Mouse (Mus musculus) B cell, adult 2 months (primary cell): ENCODE measurements around the gene Lrrc4c.

Source experiments
- DNase-seq, 2 experiments: peaks; one replicate each; pipeline ENCODE4 v3.0.0; 2022

Lrrc4c gene

GRCm38 (mm10) chr2:97487567-97487966 is 1169.6 kb downstream of the Lrrc4c start:
- DNase-seq: no peak

- no peak for DNase-seq
Observed at GRCm38 (mm10) chr2:97497069-97497468, 1179.1 kb downstream of the Lrrc4c start.

- DNase-seq: no peak
Observed at GRCm38 (mm10) chr2:97502501-97502900, 1184.5 kb downstream of the Lrrc4c start.

DNA sequence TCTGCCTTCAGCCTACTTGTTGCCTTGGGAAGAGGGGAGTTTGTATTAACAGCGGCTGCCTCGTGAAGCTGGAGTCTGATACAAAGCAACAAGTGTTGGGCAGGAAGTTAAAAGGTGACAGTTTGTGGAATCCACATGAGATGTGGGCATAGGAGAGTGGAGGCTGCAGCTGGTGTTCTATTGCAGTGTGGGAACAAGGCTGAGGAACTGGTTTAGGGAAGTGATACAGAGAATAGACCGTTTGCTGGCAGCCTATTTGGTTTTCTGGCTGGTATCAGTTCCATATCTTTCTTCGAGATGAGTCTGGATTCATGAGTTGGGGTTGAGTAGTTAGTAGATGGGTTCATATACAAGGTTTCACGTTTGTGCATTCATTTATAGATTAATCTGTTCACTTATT is 1186.9 kb downstream of the Lrrc4c start:
- DNase-seq: no peak

DNA sequence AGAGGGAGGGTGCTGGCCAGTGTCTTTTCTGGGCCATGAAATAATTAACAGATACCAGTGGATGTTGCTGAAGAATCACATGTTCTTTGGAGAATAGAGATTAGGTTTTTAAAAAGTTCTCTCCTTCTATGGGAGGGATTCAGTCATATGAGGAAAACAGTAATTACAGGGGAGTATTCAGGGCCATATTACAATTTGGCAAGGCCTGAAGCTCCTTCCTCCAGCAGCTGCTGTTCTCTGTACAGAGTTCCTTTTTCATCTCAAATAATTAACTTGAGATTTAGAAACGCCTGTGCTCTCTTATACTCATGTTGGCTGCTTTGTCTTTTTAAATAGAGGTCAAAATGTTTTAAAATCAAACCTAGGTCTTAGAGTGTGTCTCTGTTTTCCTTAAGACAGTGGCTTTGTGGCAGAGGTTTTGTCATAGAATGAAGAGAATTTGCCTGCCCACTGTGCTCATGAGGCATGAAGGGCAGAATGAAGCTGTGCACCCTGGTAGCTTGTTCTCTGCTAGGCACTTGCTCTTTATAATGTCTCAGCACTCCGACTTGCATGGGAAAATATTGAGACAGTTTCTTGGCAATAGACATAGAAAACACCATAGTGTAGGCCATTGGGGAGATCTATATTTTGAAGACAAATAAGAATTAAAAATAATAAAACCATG is 1206.4 kb downstream of the Lrrc4c start:
- DNase-seq: no peak

DNA sequence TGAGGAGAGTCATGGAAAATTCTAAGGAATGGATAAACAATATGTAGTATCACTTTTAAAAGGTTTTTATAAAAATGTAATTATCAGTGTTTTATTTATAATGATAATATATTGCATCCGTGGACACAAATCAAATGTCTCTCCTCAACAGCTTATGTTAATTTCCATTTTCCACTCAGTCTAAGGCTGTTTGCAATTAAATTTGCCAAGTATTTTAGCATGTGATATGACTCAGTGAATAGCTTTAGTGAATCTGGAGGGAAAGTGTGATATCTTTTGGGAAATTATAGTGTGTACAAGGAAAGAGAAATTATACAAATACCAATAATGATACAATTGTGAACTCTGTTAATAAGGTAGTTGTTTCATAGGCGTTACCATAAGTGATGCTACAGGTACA is 1207.1 kb downstream of the Lrrc4c start:
- DNase-seq: no peak

DNA sequence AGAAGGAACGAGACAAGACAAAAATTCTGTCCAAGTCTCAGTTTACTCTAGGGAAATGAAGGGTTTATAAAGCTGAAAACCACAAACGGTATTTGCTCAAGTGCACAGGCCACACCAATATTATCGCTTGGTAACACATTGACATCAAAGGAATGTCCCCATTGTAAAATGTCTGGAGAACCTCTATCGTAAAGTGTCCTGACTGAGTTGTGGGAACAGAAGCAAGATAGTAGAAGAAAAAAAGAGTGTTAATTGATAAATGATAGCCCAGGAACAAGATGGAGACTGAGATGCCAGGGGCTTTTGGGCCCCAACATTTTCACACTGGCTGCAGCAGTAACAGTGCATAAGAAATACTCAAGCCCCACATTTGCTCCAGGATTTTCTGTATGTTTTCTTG is 1212.7 kb downstream of the Lrrc4c start:
- DNase-seq: no peak

DNA sequence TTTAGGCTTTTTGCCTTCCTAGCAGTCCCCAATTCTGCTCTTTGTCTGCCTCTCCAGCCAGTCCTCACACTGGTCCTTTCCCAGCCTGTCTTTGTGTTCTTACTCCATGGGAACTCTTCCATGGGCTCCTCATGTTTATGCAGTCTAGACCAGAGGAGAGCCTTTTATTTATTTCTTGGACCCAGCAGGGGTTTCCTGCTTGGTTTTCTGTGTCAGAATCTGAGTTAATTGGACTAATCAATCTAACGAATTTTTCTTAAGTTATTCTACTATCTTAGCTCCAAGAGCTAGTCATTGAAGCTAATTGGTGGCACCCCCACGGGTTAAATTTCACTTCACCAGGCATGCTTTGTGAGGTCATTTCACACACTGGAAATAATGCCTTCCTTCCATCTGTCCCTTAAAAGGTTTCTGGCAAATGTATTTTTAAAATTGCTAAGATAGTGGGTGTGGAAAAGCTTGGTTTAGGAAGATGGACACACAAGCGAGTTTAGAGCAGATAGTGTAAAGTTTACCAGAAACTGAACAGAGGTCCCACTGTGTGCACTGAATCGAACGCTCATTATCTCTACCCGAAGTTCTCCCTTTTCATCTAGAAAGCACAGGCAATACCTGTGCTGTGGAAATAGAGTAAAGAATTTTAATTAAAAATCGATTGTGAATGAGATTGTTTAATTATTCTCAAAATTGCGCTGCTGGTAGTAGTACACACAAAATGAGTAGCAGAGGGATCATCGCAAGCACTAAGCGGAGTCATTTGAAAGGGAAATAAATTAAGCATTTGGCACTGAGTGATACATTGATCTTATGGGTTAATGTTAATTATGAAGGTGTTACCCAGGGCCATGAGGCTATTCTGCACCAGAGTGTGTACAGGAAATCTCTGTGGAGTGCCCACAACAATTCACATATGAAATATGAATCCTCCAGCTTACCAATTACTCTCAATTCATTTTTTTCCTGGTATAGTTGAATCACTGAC is 1226.0 kb downstream of the Lrrc4c start:
- no peak for DNase-seq

DNA sequence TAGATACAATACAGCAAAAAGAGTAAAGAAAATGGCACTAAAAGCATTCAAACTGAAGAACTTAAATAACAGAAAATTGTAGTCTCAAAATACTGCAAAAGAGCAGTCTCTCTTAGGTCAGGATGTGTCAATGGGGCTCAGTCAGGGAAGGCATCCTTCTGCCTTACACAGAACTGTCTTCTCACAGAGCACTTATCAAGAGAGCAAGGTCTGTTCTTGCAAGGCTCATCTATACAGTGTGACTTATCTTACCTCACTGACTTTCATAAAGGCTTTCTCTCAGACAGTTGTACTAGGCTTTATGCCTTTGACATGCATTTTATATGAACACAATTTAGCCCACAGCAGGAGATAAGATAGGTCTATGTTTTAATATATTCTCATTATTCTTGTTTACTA is 1226.7 kb downstream of the Lrrc4c start:
- DNase-seq: no peak

- no peak for DNase-seq
Observed at GRCm38 (mm10) chr2:97545946-97546345, 1228.0 kb downstream of the Lrrc4c start.

DNA sequence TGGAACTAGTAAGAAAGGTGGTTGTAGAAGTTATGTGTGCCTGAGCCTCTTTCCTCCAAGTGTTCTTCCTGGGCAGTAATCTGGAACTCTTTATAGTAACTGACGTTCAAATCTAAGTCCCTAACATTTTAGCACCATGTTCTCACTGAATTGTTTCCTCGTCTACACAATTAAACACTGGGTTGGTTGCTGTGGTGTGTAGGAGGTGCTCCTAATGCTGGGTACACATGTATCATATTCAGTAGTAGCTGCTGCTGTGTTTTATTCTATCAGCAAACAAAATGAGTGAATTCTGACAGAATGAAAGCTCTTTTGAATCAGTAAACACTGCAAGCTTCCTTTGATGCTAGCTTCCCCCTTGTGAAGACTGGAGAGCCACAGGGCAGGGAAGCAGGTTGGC is 1246.5 kb downstream of the Lrrc4c start:
- no peak for DNase-seq

DNA sequence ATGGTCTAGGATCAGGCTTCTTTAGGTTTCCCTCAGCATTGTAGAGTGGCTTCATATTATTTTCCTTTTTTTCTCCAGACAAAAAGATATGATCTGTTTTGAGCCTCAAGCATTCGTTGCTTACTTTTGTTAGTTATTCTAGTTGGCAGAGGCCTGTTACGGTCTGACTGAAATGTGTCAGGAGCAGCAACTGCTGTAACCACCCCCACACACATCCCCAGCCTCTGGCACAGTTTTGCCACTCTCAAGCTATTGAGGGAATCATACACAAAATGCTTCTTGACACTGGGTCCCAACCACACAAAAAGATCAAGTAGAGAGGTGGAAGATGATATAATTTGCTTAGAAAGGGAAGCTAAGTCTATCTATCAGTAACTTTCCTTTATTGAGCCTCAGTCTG is 1251.0 kb downstream of the Lrrc4c start:
- no peak for DNase-seq

- DNase-seq: no peak
Observed at GRCm38 (mm10) chr2:97574921-97575320, 1257.0 kb downstream of the Lrrc4c start.

DNA sequence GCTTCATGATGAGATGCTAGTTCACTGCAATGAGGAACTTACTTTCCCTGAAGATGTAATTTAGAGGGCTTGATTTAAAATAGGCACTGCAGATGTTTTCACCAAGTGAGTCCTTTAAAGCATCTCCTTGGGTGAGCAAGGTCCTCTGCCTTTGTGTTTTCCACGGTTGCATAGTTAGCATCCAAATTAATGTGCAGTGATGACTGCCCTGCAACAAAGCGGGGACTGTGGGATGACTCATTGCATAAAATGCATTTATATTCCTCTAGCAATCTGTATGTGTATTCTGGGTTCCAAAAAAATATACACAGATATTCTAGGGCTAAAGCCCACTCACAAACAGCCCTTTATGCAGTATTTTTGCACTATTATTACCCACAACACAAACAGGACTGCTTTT is 1263.2 kb downstream of the Lrrc4c start:
- DNase-seq: no peak

DNA sequence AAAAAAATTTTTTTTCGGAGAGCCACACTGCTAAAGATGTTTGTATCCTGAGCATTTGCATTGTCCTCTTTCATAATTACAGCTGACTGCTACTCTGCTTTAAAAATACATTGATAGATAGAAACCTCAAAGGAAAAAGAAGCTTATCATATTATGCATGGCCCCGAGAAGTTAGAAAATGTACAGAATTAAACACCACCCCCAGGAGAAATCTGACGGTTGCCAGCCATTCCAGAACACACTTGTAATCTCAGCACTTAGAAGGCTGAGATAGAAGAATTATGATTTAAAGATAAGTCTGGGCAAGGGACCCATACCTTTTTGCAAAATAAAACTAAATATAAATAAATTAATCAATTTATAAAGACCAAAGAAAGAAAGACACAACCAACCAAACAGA is 1268.4 kb downstream of the Lrrc4c start:
- DNase-seq: no peak

GRCm38 (mm10) chr2:97590563-97590962 is 1272.6 kb downstream of the Lrrc4c start:
- DNase-seq: no peak

DNA sequence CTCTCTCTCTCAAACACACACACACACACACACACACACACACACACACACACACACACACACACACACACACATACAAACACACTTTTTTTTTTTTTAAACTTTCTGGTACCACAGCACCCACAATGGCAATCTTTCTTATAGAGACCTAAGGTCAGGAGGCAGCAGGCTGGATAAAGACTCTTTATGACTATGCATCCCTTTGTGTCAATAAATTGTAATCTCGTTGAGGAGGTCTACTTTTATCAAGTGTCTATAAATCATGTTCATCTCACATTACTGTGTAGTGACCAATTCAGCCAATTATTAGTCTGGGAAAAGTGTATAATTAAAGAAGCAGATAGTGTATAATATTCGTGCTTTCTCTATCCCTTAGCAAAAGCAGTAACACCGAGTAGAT is 1286.2 kb downstream of the Lrrc4c start:
- DNase-seq: no peak

DNA sequence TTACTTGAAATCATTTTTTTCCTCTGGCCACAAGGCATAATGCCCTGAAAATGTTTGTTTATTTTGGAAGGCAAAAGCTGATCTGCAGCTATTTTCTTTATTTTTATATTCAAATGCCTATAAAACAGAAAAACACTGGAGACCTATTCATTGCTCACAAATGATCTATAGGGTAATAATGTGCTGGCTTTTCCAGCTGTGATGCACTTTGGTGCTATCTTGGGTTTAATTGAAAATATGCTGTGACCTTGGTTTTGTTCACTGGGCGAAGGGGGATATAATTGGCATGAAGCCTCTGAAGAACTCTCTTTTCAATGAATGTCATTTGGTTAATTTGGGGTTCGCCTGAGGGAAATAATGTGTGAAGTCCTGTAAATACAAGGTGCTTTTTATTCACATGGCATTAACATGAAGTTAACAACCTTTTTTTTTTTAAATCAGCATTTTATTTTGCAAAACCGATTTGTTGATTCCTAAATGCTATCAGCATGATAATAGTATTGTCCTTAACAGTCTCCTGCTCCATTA is 1286.8 kb downstream of the Lrrc4c start:
- DNase-seq: no peak

DNA sequence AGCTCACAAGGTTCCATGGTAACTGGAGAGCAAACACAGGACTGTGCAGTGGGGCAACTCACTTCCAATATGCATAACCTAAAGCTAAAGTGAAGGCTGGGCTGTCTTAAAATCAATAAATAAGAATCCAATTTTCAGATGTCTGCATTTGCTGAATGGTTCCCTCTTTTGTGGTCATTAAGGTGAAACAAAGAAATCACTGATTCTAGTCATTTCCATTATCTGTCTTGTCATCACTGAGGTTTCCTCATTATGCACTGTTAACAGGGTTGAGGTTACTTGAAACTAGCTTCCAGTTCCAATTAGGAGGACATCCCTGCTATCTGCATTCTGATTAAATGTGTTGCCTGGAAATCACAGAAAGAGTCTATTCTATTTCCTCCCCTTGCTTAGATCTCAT is 1291.5 kb downstream of the Lrrc4c start:
- no peak for DNase-seq

- DNase-seq: no peak
Observed at GRCm38 (mm10) chr2:97610566-97610965, 1292.6 kb downstream of the Lrrc4c start.

GRCm38 (mm10) chr2:97614724-97615123 is 1296.8 kb downstream of the Lrrc4c start:
- no peak for DNase-seq

GRCm38 (mm10) chr2:97618589-97618988 is 1300.6 kb downstream of the Lrrc4c start:
- no peak for DNase-seq

DNA sequence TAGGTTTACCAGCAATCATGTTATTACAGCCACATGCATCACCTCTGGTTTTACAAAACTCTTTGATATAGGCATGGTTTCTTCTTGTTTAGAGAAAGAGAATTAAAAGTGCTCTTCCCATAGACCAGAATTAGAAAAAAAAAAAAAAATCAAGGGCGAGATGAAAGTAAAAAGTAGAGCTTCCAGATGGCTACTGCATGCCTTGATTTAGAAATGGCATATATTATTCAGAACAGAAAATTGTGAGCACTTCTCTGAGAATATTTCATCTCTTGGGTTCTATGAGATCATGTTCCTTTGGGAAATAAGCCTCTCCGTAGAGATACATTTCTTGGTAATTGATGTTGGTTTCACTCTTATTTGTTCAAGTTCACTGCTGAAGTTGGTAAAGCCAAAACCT is 1322.0 kb downstream of the Lrrc4c start:
- DNase-seq: no peak

DNA sequence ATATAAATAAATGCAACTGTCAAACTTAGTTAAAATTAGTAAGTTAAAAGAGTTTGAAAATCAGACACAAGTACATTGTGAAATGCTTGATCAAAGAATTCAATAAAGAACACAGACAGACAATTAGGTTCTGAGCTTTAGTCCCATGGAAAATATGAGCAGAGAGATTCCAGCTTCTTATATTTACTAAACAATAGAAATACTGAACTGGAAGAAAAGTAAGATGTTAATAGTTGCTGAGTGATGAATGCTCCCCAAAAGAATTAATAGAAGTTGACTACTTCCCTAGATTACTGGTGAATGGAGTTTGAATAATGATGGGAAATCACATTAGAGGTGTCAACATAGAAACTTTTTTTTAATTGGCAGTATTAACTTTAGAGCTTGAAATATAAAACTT is 1323.7 kb downstream of the Lrrc4c start:
- DNase-seq: no peak
